In genomic region chr2:164678848-164679625, GRCm38 (mm10) we compare ENCODE assay signal across 8 mouse cellular contexts. TPM values are rescaled to one million over a fixed set of nuclear protein-coding genes. Genes with fewer than 3 reads are reported as not detected.
DNase-seq lines count a peak whose midpoint lies in the region; ATAC-seq lines count a peak whose summit lies in the region.

No protein-coding gene starts in this region.

- H3K4me3 ChIP-seq in intestine, embryonic 14.5 days (ENCODE audit: low read depth, low read length), result peak overlapping the region; percentile 8; the same call in 1 of the 2 replicates

- WGBS in intestine, embryonic 14.5 days, result 17% methylated on average over 19 of the region's 19 CpGs

- peak; percentile 91 for DNase-seq in WW6 (ENCODE audit: low read depth, low spot score)
- DNase-seq in cerebellum, postnatal 36 days, result peak; percentile 59 to 62
- DNase-seq in gastrocnemius, adult 8-10 months (ENCODE audit: low spot score in 2 of 2), result peak; percentile 45 to 52
- DNase-seq in intestine, embryonic 14.5 days (ENCODE audit: low spot score), result peak; percentile 88
- DNase-seq in left cerebral cortex, postnatal 14 days (ENCODE audit: low spot score in 2 of 2), result peak; percentile 69 to 77
- DNase-seq in right cerebral cortex, postnatal 25 days, result peak; percentile 31
- DNase-seq in urinary bladder, postnatal 36 days (ENCODE audit: low spot score in 2 of 2), result peak; percentile 55 to 60

- 0 out of 2 replicates have a peak, but pooled peaks cover 6% of the 10 kb centered on the region for H3K4me1 ChIP-seq in intestine, embryonic 14.5 days (replicated peaks; ENCODE audit: control insufficient read depth, insufficient read depth, low read length)

- H3K36me3 ChIP-seq in intestine, embryonic 14.5 days (ENCODE audit: control insufficient read depth, insufficient read depth, low read length), result no peaks in the 10 kb centered on the region

- H3K4me2 ChIP-seq in intestine, embryonic 14.5 days (ENCODE audit: low read length), result peak overlapping the region; percentile 39

- no peaks in the 10 kb centered on the region for H3K9me3 ChIP-seq in intestine, embryonic 14.5 days (ENCODE audit: control insufficient read depth, low read length)

- H3K27me3 ChIP-seq in intestine, embryonic 14.5 days (replicated peaks; ENCODE audit: control insufficient read depth, insufficient read depth, low read length), result no peaks in the 10 kb centered on the region

- H3K9ac ChIP-seq in intestine, embryonic 14.5 days (ENCODE audit: low read length), result no peak overlapping the region

- ATAC-seq in intestine, embryonic 14.5 days (replicated peaks; ENCODE audit: low FRiP score, low TSS enrichment, low read depth), result 0 out of 2 replicates have a peak, but pooled peaks have one; percentile 50
- ATAC-seq in megakaryocyte-erythroid progenitor cell, adult 5-6 weeks (replicated peaks; ENCODE audit: low FRiP score, low TSS enrichment, poor library complexity, severe bottlenecking), result peak; percentile 92

- intact Hi-C loops in left cerebral cortex, postnatal 14 days (cut with DNase I), result no loop called here

- H3K27ac ChIP-seq in intestine, embryonic 14.5 days (ENCODE audit: low read depth), result 0 out of 2 replicates have a peak overlapping the region, but pooled peaks have one; percentile 6

RNA-seq across cellular contexts. Expression of gene Wfdc11, which starts 5.2 kb away (rescaled TPM):
- total RNA-seq in gastrocnemius, adult 8-10 months (2022), result not detected
- not detected in 2 replicates for polyA plus RNA-seq in intestine, embryonic 14.5 days (2014; fragmentation: Nextera tagmentation; extraction: Ambion mirVana)
- total RNA-seq in left cerebral cortex, postnatal 14 days (2021), result not detected
- not detected in 2 replicates for total RNA-seq in megakaryocyte-erythroid progenitor cell, adult 5-6 weeks (2014; fragmentation: Nextera tagmentation)
- not detected in 2 replicates for total RNA-seq in megakaryocyte-erythroid progenitor cell, adult 5-6 weeks (2017)

RNA-seq across cellular contexts. Expression of gene Wfdc13, which starts 5.9 kb away (rescaled TPM):
- total RNA-seq in gastrocnemius, adult 8-10 months (2022), result not detected
- 0.28 TPM in 2 replicates for polyA plus RNA-seq in intestine, embryonic 14.5 days (2014; fragmentation: Nextera tagmentation; extraction: Ambion mirVana)
- total RNA-seq in left cerebral cortex, postnatal 14 days (2021), result not detected
- not detected in 2 replicates for total RNA-seq in megakaryocyte-erythroid progenitor cell, adult 5-6 weeks (2014; fragmentation: Nextera tagmentation)
- not detected in 2 replicates for total RNA-seq in megakaryocyte-erythroid progenitor cell, adult 5-6 weeks (2017)

RNA-seq across cellular contexts. Expression of gene Spint4, which starts 19.3 kb away (rescaled TPM):
- not detected for total RNA-seq in gastrocnemius, adult 8-10 months (2022)
- polyA plus RNA-seq in intestine, embryonic 14.5 days (2014; fragmentation: Nextera tagmentation; extraction: Ambion mirVana), result not detected in 2 replicates
- not detected for total RNA-seq in left cerebral cortex, postnatal 14 days (2021)
- total RNA-seq in megakaryocyte-erythroid progenitor cell, adult 5-6 weeks (2014; fragmentation: Nextera tagmentation), result not detected in 2 replicates
- total RNA-seq in megakaryocyte-erythroid progenitor cell, adult 5-6 weeks (2017), result not detected in 2 replicates

RNA-seq across cellular contexts. Expression of gene Wfdc9, which starts 22.7 kb away (rescaled TPM):
- not detected for total RNA-seq in gastrocnemius, adult 8-10 months (2022)
- not detected in 2 replicates for polyA plus RNA-seq in intestine, embryonic 14.5 days (2014; fragmentation: Nextera tagmentation; extraction: Ambion mirVana)
- total RNA-seq in left cerebral cortex, postnatal 14 days (2021), result not detected
- not detected in 2 replicates for total RNA-seq in megakaryocyte-erythroid progenitor cell, adult 5-6 weeks (2014; fragmentation: Nextera tagmentation)
- total RNA-seq in megakaryocyte-erythroid progenitor cell, adult 5-6 weeks (2017), result not detected in 2 replicates

RNA-seq across cellular contexts. Expression of gene Wfdc10, which starts 23.2 kb away (rescaled TPM):
- total RNA-seq in gastrocnemius, adult 8-10 months (2022), result not detected
- polyA plus RNA-seq in intestine, embryonic 14.5 days (2014; fragmentation: Nextera tagmentation; extraction: Ambion mirVana), result 1.2 TPM in 1 of 2 replicates, not detected in the other
- total RNA-seq in left cerebral cortex, postnatal 14 days (2021), result not detected
- total RNA-seq in megakaryocyte-erythroid progenitor cell, adult 5-6 weeks (2014; fragmentation: Nextera tagmentation), result not detected in 2 replicates
- not detected in 2 replicates for total RNA-seq in megakaryocyte-erythroid progenitor cell, adult 5-6 weeks (2017)

Comparison
In these comparisons a context has a peak if more than half of its experiments do, and no peak if none do; other contexts are left out.
1. Peak in every context shown above with its lines: DNase-seq, ATAC-seq, H3K4me3 ChIP-seq and H3K27ac ChIP-seq.
2. DNase-seq: peak in every context shown above with its lines; median percentile 91 in WW6; 88 in intestine, embryonic 14.5 days; 73 in left cerebral cortex, postnatal 14 days; 60 in cerebellum, postnatal 36 days; 58 in urinary bladder, postnatal 36 days; 48 in gastrocnemius, adult 8-10 months; 31 in right cerebral cortex, postnatal 25 days.